Mouse (Mus musculus) stomach, adult 2 months (tissue): ENCODE measurements around the gene Spry2. TPM values are rescaled to one million over a fixed set of nuclear protein-coding genes. Genes with fewer than 3 reads are reported as not detected.

Experiments used
- polyA plus RNA-seq: library from polyadenylated mRNA; depleted of rRNA; stranded (reverse); fragments of >200 nt; gene quantifications from 2 replicates; pipeline ENCODE4 v1.2.3, GENCODE M21; 2012; rRNA removed

The Spry2 gene
- 5.6 and 6.8 TPM in 2 replicates for polyA plus RNA-seq

GRCm38 (mm10) chr14:105896791-105897568 is at the start of gene Spry2:
Gene Spry2, minus strand, starts transcription at chr14:105896819.

Other genes starting within 250 kb of the Spry2 start
- gene Trim52, start 209.4 kb upstream of the Spry2 start, polyA plus RNA-seq, result not detected in 2 replicates